Comparison of ENCODE assay signal across 11 mouse cellular contexts in genomic region chr2:9569220-9569619, GRCm38 (mm10).
"Had no signal": no experiment of that assay in that cellular context is flagged by ENCODE, and none has a peak within 500 bp of the region (broad histone marks: within the 10 kb centered on the region; RNA-seq: fewer than 3 reads in every experiment).

No protein-coding gene starts in this region.

- DNase-seq: lung, adult 18-20 months; lung, embryonic 14.5 days; lung, postnatal 10 days; lung, postnatal 4 days; midbrain, embryonic 14.5 days; retina, postnatal 1 day; right cerebral cortex, adult 18-20 months; right cerebral cortex, postnatal 25 days; thymus, adult 2 months; thymus, postnatal 25 days; thymus, postnatal 4 days had no signal
